Mouse (Mus musculus): ENCODE measurements at regions not wholly inside any gene's neighbourhood (a gene's known extent, or its start where the extent isn't known, plus 50 kb on each side); places are given as distances from the start of the nearest gene placed in this dataset.
A peak's percentile ranks its signal among the peaks of the same experiment; 100 is the strongest.

DNA sequence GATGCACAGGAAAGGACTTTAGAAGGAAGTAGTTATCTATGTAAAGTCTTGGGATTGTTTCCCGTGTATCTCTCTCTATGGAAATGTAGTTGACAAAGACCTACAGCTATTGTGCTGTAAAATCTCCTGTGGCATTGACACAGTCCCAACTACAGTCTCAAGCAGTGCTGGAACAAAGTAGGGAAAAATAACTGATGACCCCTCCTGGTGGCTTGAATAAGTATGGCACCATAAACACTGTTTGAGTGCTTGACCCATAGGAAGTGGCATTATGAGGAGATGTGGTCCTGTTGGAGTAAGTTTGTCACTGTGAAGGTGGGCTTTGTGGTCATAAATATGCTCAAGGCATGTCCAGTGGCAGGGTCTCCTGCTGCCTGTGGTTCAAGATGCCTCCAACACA, 928.4 kb upstream of the Mms22l start:
- ATAC-seq, result no peak
- Histone ChIP-seq H3K4me1 (no peaks in the 10 kb centered on the region), H3K4me3 (no peak overlapping the region), H3K9me3 (replicated peaks) (no peaks in the 10 kb centered on the region), H3K9ac (no peak overlapping the region), H3K36me3 (ENCODE audit: poor library complexity, severe bottlenecking) (no peaks in the 10 kb centered on the region), H3K4me2 (no peak overlapping the region), H3K27me3 (no peaks in the 10 kb centered on the region), H3K27ac (no peak overlapping the region)
- WGBS, result 47% methylated on average over 1 of the region's 1 CpGs

DNA sequence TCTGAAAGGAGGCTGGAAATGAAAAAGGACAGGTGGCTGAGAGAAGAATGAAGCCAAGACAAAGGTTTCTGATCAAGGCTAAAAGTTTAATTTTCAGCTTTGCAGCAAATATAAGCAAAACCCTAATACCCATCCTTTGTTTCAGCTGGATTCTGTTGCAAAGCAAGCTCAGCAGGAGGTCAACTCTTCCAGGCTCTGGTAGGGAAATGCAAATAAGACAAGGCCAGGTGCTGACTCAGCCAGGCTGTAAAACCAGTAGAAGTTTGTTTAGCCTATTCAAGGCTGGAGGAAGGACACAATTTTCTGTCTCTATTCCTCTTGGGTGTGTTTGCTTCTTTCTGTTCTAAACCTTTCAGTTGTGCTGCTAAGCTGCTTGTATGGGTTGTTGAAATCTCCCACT, 923.2 kb upstream of the Mms22l start:
- Histone ChIP-seq H3K27me3 (no peaks in the 10 kb centered on the region), H3K4me1 (no peaks in the 10 kb centered on the region), H3K9ac (no peak overlapping the region), H3K27ac (no peak overlapping the region), H3K4me3 (no peak overlapping the region), H3K36me3 (ENCODE audit: poor library complexity, severe bottlenecking) (no peaks in the 10 kb centered on the region), H3K4me2 (no peak overlapping the region), H3K9me3 (replicated peaks) (no peaks in the 10 kb centered on the region)
- no peak for ATAC-seq

- no peak overlapping the region for H3K4me3 ChIP-seq
- no peaks in the 10 kb centered on the region for H3K27me3 ChIP-seq
- no peak overlapping the region for H3K9ac ChIP-seq
- H3K36me3 ChIP-seq (ENCODE audit: poor library complexity, severe bottlenecking), result no peaks in the 10 kb centered on the region
- no peaks in the 10 kb centered on the region for H3K9me3 ChIP-seq (replicated peaks)
- no peak overlapping the region for H3K27ac ChIP-seq
- H3K4me1 ChIP-seq, result no peaks in the 10 kb centered on the region
- no peak overlapping the region for H3K4me2 ChIP-seq
- 77% methylated on average over 2 of the region's 2 CpGs for WGBS
- ATAC-seq, result no peak
These were observed 908.8 kb upstream of the Mms22l start for GRCm38 (mm10) chr4:23587412-23587811.

DNA sequence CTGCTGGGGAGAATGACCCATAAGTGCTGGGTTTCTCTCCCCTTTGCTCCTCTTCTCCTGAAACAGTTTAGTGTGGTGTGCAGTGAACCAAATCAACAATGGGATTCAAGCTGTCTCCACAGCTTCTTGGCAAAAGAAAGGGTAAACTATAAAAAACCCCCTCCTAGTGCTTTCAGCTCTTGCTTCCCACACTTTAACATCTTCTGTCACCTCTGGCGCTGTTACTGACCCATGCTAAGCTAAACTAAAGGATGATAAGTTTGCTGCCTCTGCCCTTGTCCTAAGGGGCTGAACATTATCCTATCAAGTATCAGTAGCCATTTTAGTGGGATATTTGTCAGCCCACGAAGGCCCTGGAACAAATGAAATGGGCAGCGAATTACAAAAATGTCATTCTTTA, 905.4 kb upstream of the Mms22l start:
- ATAC-seq, result no peak

GRCm38 (mm10) chr4:23591593-23591992, 904.7 kb upstream of the Mms22l start:
- ATAC-seq, result no peak
- 85% methylated on average over 2 of the region's 2 CpGs for WGBS
- Histone ChIP-seq H3K27ac (no peak overlapping the region), H3K4me3 (no peak overlapping the region), H3K4me2 (no peak overlapping the region), H3K9ac (no peak overlapping the region), H3K4me1 (no peaks in the 10 kb centered on the region), H3K9me3 (replicated peaks) (no peaks in the 10 kb centered on the region), H3K27me3 (no peaks in the 10 kb centered on the region), H3K36me3 (ENCODE audit: poor library complexity, severe bottlenecking) (no peaks in the 10 kb centered on the region)

More for the DNA sequence above, 905.4 kb upstream of the Mms22l start:
- Histone ChIP-seq H3K27ac (no peak overlapping the region), H3K4me2 (no peak overlapping the region), H3K9me3 (replicated peaks) (no peaks in the 10 kb centered on the region), H3K4me3 (no peak overlapping the region), H3K36me3 (ENCODE audit: poor library complexity, severe bottlenecking) (no peaks in the 10 kb centered on the region), H3K9ac (no peak overlapping the region), H3K27me3 (no peaks in the 10 kb centered on the region), H3K4me1 (no peaks in the 10 kb centered on the region)
- WGBS, result 55% methylated on average over 3 of the region's 3 CpGs

GRCm38 (mm10) chr4:23600070-23600469, 896.2 kb upstream of the Mms22l start:
- 92% methylated on average over 2 of the region's 2 CpGs for WGBS
- no peaks in the 10 kb centered on the region for H3K36me3 ChIP-seq (ENCODE audit: poor library complexity, severe bottlenecking)
- H3K4me2 ChIP-seq, result no peak overlapping the region
- no peaks in the 10 kb centered on the region for H3K27me3 ChIP-seq
- peaks cover 22% of the 10 kb centered on the region for H3K4me1 ChIP-seq
- H3K9ac ChIP-seq, result no peak overlapping the region
- H3K27ac ChIP-seq, result no peak overlapping the region
- ATAC-seq, result no peak
- no peaks in the 10 kb centered on the region for H3K9me3 ChIP-seq (replicated peaks)
- no peak overlapping the region for H3K4me3 ChIP-seq

- H3K27ac ChIP-seq, result peak overlapping the region; percentile 74
- H3K4me3 ChIP-seq, result peak overlapping the region; percentile 25
- H3K9ac ChIP-seq, result peak overlapping the region; percentile 47; the same call in 1 of the 2 replicates
- H3K4me2 ChIP-seq, result peak overlapping the region; percentile 56
- H3K9me3 ChIP-seq (replicated peaks), result no peaks in the 10 kb centered on the region
- WGBS, result 5% methylated on average over 13 of the region's 13 CpGs
- H3K27me3 ChIP-seq, result no peaks in the 10 kb centered on the region
- no peaks in the 10 kb centered on the region for H3K36me3 ChIP-seq (ENCODE audit: poor library complexity, severe bottlenecking)
- peak; percentile 79 for ATAC-seq
- H3K4me1 ChIP-seq, result peaks cover 25% of the 10 kb centered on the region
These were observed 894.6 kb upstream of the Mms22l start for GRCm38 (mm10) chr4:23601426-23602293.

DNA sequence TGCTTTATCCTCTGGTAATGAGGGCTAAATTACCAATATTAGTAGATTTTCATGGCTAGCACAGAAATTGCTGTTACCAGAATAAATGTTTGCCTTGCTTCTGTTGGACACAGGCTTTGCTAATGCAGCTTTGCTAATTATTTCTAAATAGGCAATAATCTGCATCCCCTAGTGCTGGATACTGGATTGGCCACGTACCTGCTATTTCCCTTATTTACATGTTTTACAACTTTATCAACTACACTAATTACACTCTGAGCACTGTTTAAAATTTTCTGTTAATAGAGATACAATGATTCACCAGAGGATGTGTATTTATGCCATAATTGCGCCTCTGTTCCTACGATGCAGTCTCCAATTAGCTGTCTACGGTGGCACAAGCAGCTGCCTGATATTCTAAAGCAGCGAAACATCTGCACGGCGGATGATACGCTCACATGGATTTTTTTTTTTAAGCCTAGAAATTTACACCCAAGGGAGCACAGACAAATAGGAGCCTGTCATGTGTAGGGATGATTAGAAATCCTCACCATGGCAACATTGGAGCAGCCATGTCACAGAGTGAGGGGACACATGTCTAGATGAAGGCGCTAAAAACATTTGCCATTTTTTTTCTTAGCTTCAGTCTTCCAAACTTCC, 893.8 kb upstream of the Mms22l start:
- Histone ChIP-seq H3K27ac (peak overlapping the region; percentile 74), H3K27me3 (no peaks in the 10 kb centered on the region), H3K9me3 (replicated peaks) (no peaks in the 10 kb centered on the region), H3K4me2 (peak overlapping the region; percentile 56), H3K36me3 (ENCODE audit: poor library complexity, severe bottlenecking) (no peaks in the 10 kb centered on the region), H3K4me1 (peaks cover 25% of the 10 kb centered on the region), H3K4me3 (peak overlapping the region; percentile 25), H3K9ac (peak overlapping the region; percentile 47; the same call in 1 of the 2 replicates)
- peak; percentile 88 for ATAC-seq
- 21% methylated on average over 9 of the region's 9 CpGs for WGBS

DNA sequence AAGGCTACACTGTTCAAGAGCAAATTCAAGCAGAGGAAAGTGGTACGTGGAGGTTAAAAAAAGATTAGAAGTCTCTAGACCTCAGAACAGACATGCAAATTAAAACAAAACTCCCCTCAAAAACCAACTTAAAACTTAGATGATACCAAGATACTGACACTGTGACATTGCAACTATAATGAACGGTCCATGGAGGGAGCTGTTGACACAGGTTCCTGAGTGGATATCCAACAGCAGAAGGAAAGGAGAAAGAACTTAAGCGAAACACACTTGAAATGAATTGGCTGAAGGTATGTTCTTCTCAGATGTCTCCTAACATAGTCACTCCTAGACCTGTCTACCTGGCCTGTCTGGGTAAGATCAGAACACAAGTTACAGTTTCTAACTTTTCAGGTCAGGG, 888.9 kb upstream of the Mms22l start:
- H3K36me3 ChIP-seq (ENCODE audit: poor library complexity, severe bottlenecking), result no peaks in the 10 kb centered on the region
- H3K4me3 ChIP-seq, result no peak overlapping the region
- no peak overlapping the region for H3K4me2 ChIP-seq
- H3K27me3 ChIP-seq, result no peaks in the 10 kb centered on the region
- WGBS, result 66% methylated on average over 3 of the region's 3 CpGs
- no peaks in the 10 kb centered on the region for H3K9me3 ChIP-seq (replicated peaks)
- H3K27ac ChIP-seq, result no peak overlapping the region
- no peak for ATAC-seq
- H3K4me1 ChIP-seq, result peaks cover 13% of the 10 kb centered on the region
- no peak overlapping the region for H3K9ac ChIP-seq

- H3K9ac ChIP-seq, result no peak overlapping the region
- H3K27ac ChIP-seq, result no peak overlapping the region
- H3K36me3 ChIP-seq (ENCODE audit: poor library complexity, severe bottlenecking), result no peaks in the 10 kb centered on the region
- no peak for ATAC-seq
- H3K9me3 ChIP-seq (replicated peaks), result no peaks in the 10 kb centered on the region
- no peaks in the 10 kb centered on the region for H3K27me3 ChIP-seq
- no peak overlapping the region for H3K4me2 ChIP-seq
- H3K4me3 ChIP-seq, result no peak overlapping the region
- H3K4me1 ChIP-seq, result no peaks in the 10 kb centered on the region
These were observed 875.0 kb upstream of the Mms22l start for GRCm38 (mm10) chr4:23621208-23621607.

DNA sequence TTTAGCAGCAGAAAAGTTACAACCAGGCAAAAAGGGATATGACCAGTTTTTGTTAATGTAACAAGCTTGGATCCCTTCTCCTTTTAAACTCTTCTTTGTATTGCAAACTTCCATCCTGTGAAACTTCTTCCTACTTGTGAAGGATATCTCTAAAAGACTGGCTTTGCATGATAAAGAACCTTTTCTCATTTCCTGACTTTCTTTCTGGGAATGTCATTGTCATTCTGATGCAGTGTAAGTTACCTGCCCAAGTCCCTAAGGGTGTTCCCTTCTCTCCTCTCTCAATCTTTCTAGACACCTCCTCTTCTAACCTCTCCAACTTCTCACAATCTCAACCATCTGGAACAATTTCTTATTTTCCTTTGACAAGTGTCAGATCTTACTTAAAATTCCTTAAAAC, 874.0 kb upstream of the Mms22l start:
- Histone ChIP-seq H3K27ac (no peak overlapping the region), H3K4me1 (no peaks in the 10 kb centered on the region), H3K9ac (no peak overlapping the region), H3K36me3 (ENCODE audit: poor library complexity, severe bottlenecking) (no peaks in the 10 kb centered on the region), H3K27me3 (no peaks in the 10 kb centered on the region), H3K4me3 (no peak overlapping the region), H3K4me2 (no peak overlapping the region), H3K9me3 (replicated peaks) (no peaks in the 10 kb centered on the region)
- no peak for ATAC-seq

GRCm38 (mm10) chr4:23636231-23636928, 859.9 kb upstream of the Mms22l start:
- H3K9ac ChIP-seq, result no peak overlapping the region
- H3K4me2 ChIP-seq, result peak overlapping the region; percentile 33
- H3K27me3 ChIP-seq, result no peaks in the 10 kb centered on the region
- no peaks in the 10 kb centered on the region for H3K9me3 ChIP-seq (replicated peaks)
- no peaks in the 10 kb centered on the region for H3K36me3 ChIP-seq (ENCODE audit: poor library complexity, severe bottlenecking)
- 29% methylated on average over 9 of the region's 9 CpGs for WGBS
- peak; percentile 85 for ATAC-seq
- H3K4me1 ChIP-seq, result peaks cover 11% of the 10 kb centered on the region
- no peak overlapping the region for H3K4me3 ChIP-seq
- peak overlapping the region; percentile 76 for H3K27ac ChIP-seq
